Comparison of ENCODE assay signal across 22 mouse cellular contexts in the genomic region with DNA sequence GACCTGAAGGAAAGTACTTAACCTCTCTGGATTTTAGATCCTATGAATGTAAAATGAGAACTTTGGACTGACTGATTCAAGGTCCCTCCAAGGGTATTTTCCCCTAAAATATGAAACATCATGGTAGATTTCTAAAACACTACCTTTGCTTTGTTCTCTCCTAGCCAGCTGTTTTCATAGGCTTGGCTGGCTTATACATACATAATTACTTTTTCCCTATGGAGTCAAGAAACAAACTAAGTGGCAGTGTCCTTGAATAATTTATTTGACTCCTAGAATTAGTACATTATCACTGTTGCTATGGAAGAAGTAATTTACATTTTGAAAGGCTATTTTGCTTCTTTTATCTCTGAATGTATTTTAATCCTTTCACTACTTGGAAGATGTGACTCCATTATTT.
DNase-seq lines count a peak whose midpoint lies in the region; ATAC-seq and TF ChIP-seq lines count a peak whose summit lies in the region.
"Had no signal": no experiment of that assay in that cellular context is flagged by ENCODE, and none has a peak within 500 bp of the region (broad histone marks: within the 10 kb centered on the region; RNA-seq: fewer than 3 reads in every experiment).

No protein-coding gene starts in this region.

- DNase-seq in brain, embryonic 14.5 days (ENCODE audit: low read depth): peak; percentile 31
- DNase-seq in heart, postnatal 14 days: no peak
- DNase-seq in thymus, postnatal 10 days (ENCODE audit: low spot score in 2 of 2): no peak
- no peak for DNase-seq in spleen, postnatal 10 days (ENCODE audit: low spot score in 2 of 2)
- DNase-seq: adrenal gland, adult 8-10 months; adrenal gland, postnatal 25 days; cerebellum, adult 18-20 months; cerebellum, adult 9-10 months; cerebellum, postnatal 14 days; gastrocnemius, postnatal 10 days; gastrocnemius, postnatal 36 days; heart, adult 2 months had no signal

- H3K9me3 ChIP-seq in midbrain, embryonic 13.5 days: no peaks in the 10 kb centered on the region
- H3K9me3 ChIP-seq in midbrain, embryonic 16.5 days (replicated peaks; ENCODE audit: control insufficient read depth, low read length, poor library complexity, severe bottlenecking): no peaks in the 10 kb centered on the region
- H3K9me3 ChIP-seq: forebrain, embryonic 10.5 days; forebrain, embryonic 13.5 days; heart, embryonic 10.5 days; heart, embryonic 13.5 days; hindbrain, embryonic 13.5 days had no signal

- no peak overlapping the region for H3K27ac ChIP-seq in midbrain, embryonic 13.5 days
- no peak overlapping the region for H3K27ac ChIP-seq in midbrain, embryonic 16.5 days (ENCODE audit: low read length)
- H3K27ac ChIP-seq: forebrain, embryonic 10.5 days; forebrain, embryonic 13.5 days; heart, adult 2 months; heart, embryonic 10.5 days; heart, embryonic 13.5 days; hindbrain, embryonic 13.5 days had no signal

- no peak for TF ChIP-seq POLR2A in brain, embryonic 14.5 days (IDR thresholded peaks at IDR 0.05; ENCODE audit: borderline replicate concordance, extremely low read depth, insufficient read depth, insufficient read length, poor library complexity, severe bottlenecking)

- H3K9ac ChIP-seq in midbrain, embryonic 13.5 days (replicated peaks): no peak overlapping the region
- no peak overlapping the region for H3K9ac ChIP-seq in midbrain, embryonic 16.5 days (ENCODE audit: low read depth, low read length)
- H3K9ac ChIP-seq: forebrain, embryonic 13.5 days; heart, embryonic 13.5 days; hindbrain, embryonic 13.5 days had no signal

- intact Hi-C loops in heart, postnatal 14 days (cut with DNase I): no loop called here

- H3K27me3 ChIP-seq in midbrain, embryonic 13.5 days: no peaks in the 10 kb centered on the region
- H3K27me3 ChIP-seq in midbrain, embryonic 16.5 days (ENCODE audit: control insufficient read depth, insufficient read depth, low read depth, low read length): no peaks in the 10 kb centered on the region
- H3K27me3 ChIP-seq: forebrain, embryonic 13.5 days; heart, embryonic 13.5 days; hindbrain, embryonic 13.5 days had no signal

- ATAC-seq in midbrain, embryonic 13.5 days: peak; percentile 66; the same call in 1 of the 2 replicates
- ATAC-seq in midbrain, embryonic 16.5 days: peak; percentile 42; the same call in 1 of the 2 replicates
- ATAC-seq: CD4-positive, CD25-positive, alpha-beta regulatory T cell, adult 4 months; forebrain, embryonic 13.5 days; forebrain, embryonic 16.5 days; hindbrain, embryonic 16.5 days had no signal

- no peaks in the 10 kb centered on the region for H3K36me3 ChIP-seq in midbrain, embryonic 13.5 days
- no peaks in the 10 kb centered on the region for H3K36me3 ChIP-seq in midbrain, embryonic 16.5 days (ENCODE audit: control insufficient read depth, insufficient read depth, low read length)
- H3K36me3 ChIP-seq: forebrain, embryonic 10.5 days; heart, embryonic 10.5 days; heart, embryonic 13.5 days; hindbrain, embryonic 13.5 days had no signal

- peaks cover 4% of the 10 kb centered on the region; the same call in 1 of the 2 replicates for H3K4me1 ChIP-seq in midbrain, embryonic 13.5 days (replicated peaks)
- no peaks in the 10 kb centered on the region; the same call in 1 of the 2 replicates for H3K4me1 ChIP-seq in midbrain, embryonic 16.5 days (ENCODE audit: control insufficient read depth, insufficient read depth, low read length)
- H3K4me1 ChIP-seq: forebrain, embryonic 10.5 days; forebrain, embryonic 13.5 days; heart, embryonic 10.5 days; heart, embryonic 13.5 days; hindbrain, embryonic 13.5 days had no signal

- no peak overlapping the region for H3K4me3 ChIP-seq in midbrain, embryonic 13.5 days (replicated peaks)
- no peak overlapping the region for H3K4me3 ChIP-seq in midbrain, embryonic 16.5 days (ENCODE audit: low read depth, low read length)
- H3K4me3 ChIP-seq: forebrain, embryonic 10.5 days; forebrain, embryonic 13.5 days; heart, adult 2 months; heart, embryonic 10.5 days; heart, embryonic 13.5 days; hindbrain, embryonic 13.5 days had no signal

- no peak overlapping the region for H3K4me2 ChIP-seq in midbrain, embryonic 13.5 days (replicated peaks)
- H3K4me2 ChIP-seq in midbrain, embryonic 16.5 days (ENCODE audit: low read length): no peak overlapping the region
- H3K4me2 ChIP-seq: forebrain, embryonic 13.5 days; heart, embryonic 13.5 days; hindbrain, embryonic 13.5 days had no signal

- no peak for TF ChIP-seq CTCF in brain, embryonic 14.5 days (IDR thresholded peaks at IDR 0.05; ENCODE audit: borderline replicate concordance, extremely low read depth, insufficient read depth, insufficient read length)
